Mouse (Mus musculus) ES-E14 (cell line): ENCODE measurements around the gene Exoc3l.

Experiments
- HCFC1 ChIP-seq: IDR thresholded peaks from 2 replicates; pipeline ENCODE4 v1.6.1; 2012; ENCODE audit warnings: low read length, inconsistent platforms, borderline replicate concordance; ENCODE audit not compliant: insufficient read depth
- MAFK ChIP-seq: IDR thresholded peaks from 2 replicates; pipeline ENCODE4 v1.6.1; 2014; ENCODE audit warnings: mild to moderate bottlenecking, low read depth, low read length, inconsistent platforms; ENCODE audit not compliant: insufficient read depth
- ZC3H11A ChIP-seq: IDR thresholded peaks from 2 replicates; pipeline ENCODE4 v1.6.1; 2012; ENCODE audit warnings: low read depth, mild to moderate bottlenecking, inconsistent platforms, low read length, borderline replicate concordance
- ZNF384 ChIP-seq: IDR thresholded peaks from 2 replicates; pipeline ENCODE4 v1.6.1; 2012; ENCODE audit warnings: low read depth, low read length, inconsistent platforms

GRCm38 (mm10) chr8:105311718-105312117 lies 15.8 kb upstream of the Exoc3l start:
- TF ChIP-seq MAFK (no peak), ZC3H11A (no peak), HCFC1 (no peak), ZNF384 (no peak)
